Mouse (Mus musculus): ENCODE results near the gene Stra6l. TPM values are rescaled to one million over a fixed set of nuclear protein-coding genes. Genes with fewer than 3 reads are reported as not detected.

Stra6l gene
- polyA plus RNA-seq, 1 experiment, result not detected

DNA sequence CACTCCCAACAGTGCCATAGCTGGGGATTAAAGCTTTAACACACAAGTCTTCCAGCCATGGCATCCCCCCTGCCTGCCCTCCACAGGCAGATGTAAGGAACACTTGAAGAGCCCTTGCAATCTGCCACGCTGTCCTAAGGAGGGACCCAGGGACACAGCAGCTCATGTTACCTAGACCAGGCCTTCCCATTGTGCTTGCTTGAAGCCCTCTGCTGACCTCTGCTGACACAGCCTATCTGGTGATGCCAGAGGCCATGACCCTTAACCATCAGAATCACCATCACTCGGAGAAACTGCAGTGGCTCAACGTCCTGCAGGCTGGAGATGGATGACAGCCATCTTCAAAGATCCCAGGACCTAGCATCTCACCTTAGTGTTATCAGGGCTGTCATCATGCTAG, 26.5 kb upstream of the Stra6l start:
- H3K36me3 ChIP-seq (ENCODE audit: control insufficient read depth, insufficient read depth), result no peaks in the 10 kb centered on the region
- H3K4me3 ChIP-seq (ENCODE audit: insufficient read depth, poor library complexity, severe bottlenecking), result no peak overlapping the region
- H3ac ChIP-seq (ENCODE audit: control insufficient read depth, insufficient read length, low read depth), result no peak overlapping the region
- TF ChIP-seq USF1 (IDR thresholded peaks at IDR 0.05; ENCODE audit: low read depth), result no peak
- no peak for TF ChIP-seq MYOD1 (IDR thresholded peaks at IDR 0.05; ENCODE audit: control insufficient read depth, insufficient read length, low read depth)
- no peak for TF ChIP-seq CTCF (IDR thresholded peaks at IDR 0.05; ENCODE audit: control insufficient read depth, insufficient read depth, insufficient read length)
- no peak for TF ChIP-seq FOSL1 (IDR thresholded peaks at IDR 0.05; ENCODE audit: insufficient read depth, low read length, poor library complexity, severe bottlenecking)
- no peak for TF ChIP-seq MYOG (IDR thresholded peaks at IDR 0.05; ENCODE audit: control insufficient read depth, extremely low read depth, insufficient read length)
- no peak for TF ChIP-seq MAX (IDR thresholded peaks at IDR 0.05)
- no peaks in the 10 kb centered on the region for H3K79me3 ChIP-seq (ENCODE audit: low read depth)
- peaks cover 65% of the 10 kb centered on the region for H3K27me3 ChIP-seq (ENCODE audit: control insufficient read depth, insufficient read depth, insufficient read length)
- no peaks in the 10 kb centered on the region for H3K79me2 ChIP-seq (ENCODE audit: control insufficient read depth, insufficient read depth)

DNA sequence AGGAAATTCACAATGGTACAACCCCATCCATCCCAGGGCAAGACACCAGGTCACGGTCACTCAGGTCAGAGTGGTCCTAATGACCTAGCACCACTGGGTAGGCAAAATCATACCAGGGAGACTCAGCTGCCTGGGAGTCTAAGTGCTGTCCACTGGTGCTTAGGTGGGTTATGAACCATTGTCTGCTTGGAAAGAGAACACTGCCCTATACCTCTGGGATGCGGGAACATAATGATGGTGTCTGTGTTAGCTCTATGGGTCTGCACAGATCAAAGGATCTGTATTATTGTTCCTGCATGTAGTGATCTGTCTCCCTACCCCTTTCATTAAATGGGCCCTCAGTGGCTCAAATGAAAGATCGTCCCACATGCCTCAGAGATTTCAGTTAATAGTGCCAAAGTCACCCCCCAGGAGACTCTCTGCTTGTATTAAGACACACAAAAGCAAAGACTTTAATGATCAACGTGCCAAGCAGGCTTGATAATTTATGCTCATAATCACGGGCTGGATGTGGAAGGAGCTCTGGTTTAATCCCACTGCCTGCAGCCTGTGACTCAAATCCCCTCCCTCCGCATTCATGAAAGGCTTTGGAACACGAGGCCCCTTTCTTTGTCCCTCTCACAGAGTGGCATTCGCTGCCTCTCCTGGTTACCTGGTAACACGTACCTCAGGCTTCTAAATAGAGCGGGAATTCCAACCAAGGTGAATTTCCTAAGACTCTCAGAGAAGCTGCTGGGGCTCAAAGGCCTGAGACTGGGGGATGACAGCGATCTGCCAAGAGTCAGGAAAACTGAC, 25.5 kb upstream of the Stra6l start:
- Histone ChIP-seq H3K79me3 (ENCODE audit: low read depth) (no peaks in the 10 kb centered on the region), H3ac (ENCODE audit: control insufficient read depth, insufficient read length, low read depth) (no peak overlapping the region), H3K79me2 (ENCODE audit: control insufficient read depth, insufficient read depth) (no peaks in the 10 kb centered on the region), H3K36me3 (ENCODE audit: control insufficient read depth, insufficient read depth) (no peaks in the 10 kb centered on the region), H3K27me3 (ENCODE audit: control insufficient read depth, insufficient read depth, insufficient read length) (peaks cover 73% of the 10 kb centered on the region), H3K4me3 (ENCODE audit: insufficient read depth, poor library complexity, severe bottlenecking) (no peak overlapping the region)
- no peak for TF ChIP-seq USF1 (IDR thresholded peaks at IDR 0.05; ENCODE audit: low read depth)
- no peak for TF ChIP-seq FOSL1 (IDR thresholded peaks at IDR 0.05; ENCODE audit: insufficient read depth, low read length, poor library complexity, severe bottlenecking)
- no peak for TF ChIP-seq MAX (IDR thresholded peaks at IDR 0.05)
- TF ChIP-seq CEBPB (IDR thresholded peaks at IDR 0.05; ENCODE audit: low read depth), result no peak
- TF ChIP-seq MYOG (IDR thresholded peaks at IDR 0.05; ENCODE audit: control insufficient read depth, extremely low read depth, insufficient read length), result no peak
- TF ChIP-seq CTCF (IDR thresholded peaks at IDR 0.05; ENCODE audit: control insufficient read depth, insufficient read depth, insufficient read length), result no peak
- no peak for TF ChIP-seq MYOD1 (IDR thresholded peaks at IDR 0.05; ENCODE audit: control insufficient read depth, insufficient read length, low read depth)

GRCm38 (mm10) chr4:45824049-45824760, 24.3 kb upstream of the Stra6l start:
- no peaks in the 10 kb centered on the region for H3K79me2 ChIP-seq (ENCODE audit: control insufficient read depth, insufficient read depth)
- no peak for TF ChIP-seq CEBPB (IDR thresholded peaks at IDR 0.05; ENCODE audit: low read depth)
- no peaks in the 10 kb centered on the region for H3K79me3 ChIP-seq (ENCODE audit: low read depth)
- no peak overlapping the region for H3ac ChIP-seq (ENCODE audit: control insufficient read depth, insufficient read length, low read depth)
- H3K36me3 ChIP-seq (ENCODE audit: control insufficient read depth, insufficient read depth), result no peaks in the 10 kb centered on the region
- H3K27me3 ChIP-seq (ENCODE audit: control insufficient read depth, insufficient read depth, insufficient read length), result peaks cover 80% of the 10 kb centered on the region
- H3K4me3 ChIP-seq (ENCODE audit: insufficient read depth, poor library complexity, severe bottlenecking), result no peak overlapping the region

- H3ac ChIP-seq (ENCODE audit: control insufficient read depth, insufficient read length, low read depth), result no peak overlapping the region
- H3K36me3 ChIP-seq (ENCODE audit: control insufficient read depth, insufficient read depth), result no peaks in the 10 kb centered on the region
- no peak overlapping the region for H3K4me3 ChIP-seq (ENCODE audit: insufficient read depth, poor library complexity, severe bottlenecking)
- H3K79me3 ChIP-seq (ENCODE audit: low read depth), result no peaks in the 10 kb centered on the region
- peaks cover 80% of the 10 kb centered on the region for H3K27me3 ChIP-seq (ENCODE audit: control insufficient read depth, insufficient read depth, insufficient read length)
- H3K79me2 ChIP-seq (ENCODE audit: control insufficient read depth, insufficient read depth), result no peaks in the 10 kb centered on the region
- TF ChIP-seq MAX (IDR thresholded peaks at IDR 0.05) (no peak), MYOD1 (IDR thresholded peaks at IDR 0.05; ENCODE audit: control insufficient read depth, insufficient read length, low read depth) (no peak), USF1 (IDR thresholded peaks at IDR 0.05; ENCODE audit: low read depth) (no peak), MYOG (IDR thresholded peaks at IDR 0.05; ENCODE audit: control insufficient read depth, extremely low read depth, insufficient read length) (no peak), FOSL1 (IDR thresholded peaks at IDR 0.05; ENCODE audit: insufficient read depth, low read length, poor library complexity, severe bottlenecking) (no peak), CTCF (IDR thresholded peaks at IDR 0.05; ENCODE audit: control insufficient read depth, insufficient read depth, insufficient read length) (no peak)
Measured at GRCm38 (mm10) chr4:45824761-45825556, 23.5 kb upstream of the Stra6l start.

DNA sequence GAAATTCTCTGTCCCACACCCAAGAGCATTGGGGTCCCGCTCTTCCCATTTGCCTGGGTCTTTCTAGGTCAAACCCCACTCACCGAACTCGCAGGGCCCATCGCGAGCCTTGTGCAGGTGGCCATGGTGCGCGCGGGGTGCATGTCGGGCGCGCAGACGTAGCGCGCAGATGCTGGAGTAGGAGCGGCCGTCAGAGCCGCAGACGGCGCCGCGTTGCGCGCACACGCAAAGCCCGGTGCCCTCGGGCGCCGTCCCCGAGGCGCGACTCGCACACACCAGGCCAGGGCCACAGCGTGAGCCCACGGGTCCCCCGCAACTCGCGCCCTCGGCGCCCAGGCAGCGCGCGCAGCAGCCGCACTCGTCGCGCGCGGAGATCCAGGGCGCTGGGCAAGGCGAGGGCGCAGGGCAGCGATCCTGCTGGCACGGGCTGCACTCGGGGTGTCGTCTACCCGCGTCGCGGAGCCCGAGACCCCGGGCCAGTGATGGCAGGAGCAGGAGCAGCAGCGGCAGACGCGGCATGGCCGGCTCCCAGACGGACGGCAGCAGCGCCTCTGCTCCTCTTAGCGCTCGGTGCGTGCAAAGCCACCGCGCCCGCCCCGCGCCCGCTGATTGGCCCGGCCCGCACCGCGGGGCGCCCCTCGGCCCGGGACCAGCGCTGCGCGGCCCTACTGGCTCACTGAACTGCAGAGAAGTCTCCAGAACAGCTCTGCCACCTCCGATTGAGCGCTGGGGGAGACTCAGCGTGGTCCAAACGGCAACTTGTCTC, 22.0 kb upstream of the Stra6l start, which contains the start of gene Igfbpl1:
TSS of gene Igfbpl1 (minus strand) at position 649 of the 766 bp plus-strand sequence.
- TF ChIP-seq MAX (IDR thresholded peaks at IDR 0.05) (no peak), FOSL1 (IDR thresholded peaks at IDR 0.05; ENCODE audit: insufficient read depth, low read length, poor library complexity, severe bottlenecking) (no peak), MYOD1 (IDR thresholded peaks at IDR 0.05; ENCODE audit: control insufficient read depth, insufficient read length, low read depth) (no peak), MYOG (IDR thresholded peaks at IDR 0.05; ENCODE audit: control insufficient read depth, extremely low read depth, insufficient read length) (no peak), USF1 (IDR thresholded peaks at IDR 0.05; ENCODE audit: low read depth) (no peak), CTCF (IDR thresholded peaks at IDR 0.05; ENCODE audit: control insufficient read depth, insufficient read depth, insufficient read length) (no peak), CEBPB (IDR thresholded peaks at IDR 0.05; ENCODE audit: low read depth) (no peak)
- Histone ChIP-seq H3K79me3 (ENCODE audit: low read depth) (no peaks in the 10 kb centered on the region), H3ac (ENCODE audit: control insufficient read depth, insufficient read length, low read depth) (no peak within 1 kb of the TSS), H3K79me2 (ENCODE audit: control insufficient read depth, insufficient read depth) (no peaks in the 10 kb centered on the region), H3K36me3 (ENCODE audit: control insufficient read depth, insufficient read depth) (no peaks in the 10 kb centered on the region), H3K27me3 (ENCODE audit: control insufficient read depth, insufficient read depth, insufficient read length) (peaks cover 90% of the 10 kb centered on the region), H3K4me3 (ENCODE audit: insufficient read depth, poor library complexity, severe bottlenecking) (no peak within 1 kb of the TSS)

All from C2C12 (cell line).